Mouse (Mus musculus) liver, adult 2 months (tissue): ENCODE results near the gene Cers5. TPM values are rescaled to one million over a fixed set of nuclear protein-coding genes. Genes with fewer than 3 reads are reported as not detected.

Experiments used
- DNase-seq: peaks from one replicate; pipeline ENCODE4 v3.0.0-alpha.2; 2011; ENCODE audit warnings: low read depth, low spot score; ENCODE audit errors: extremely low read depth
- H3K27ac ChIP-seq: fragments of 200-500 bp; replicated peaks from 2 replicates; pipeline ENCODE4 v1.5.1; 2012; ENCODE audit warnings: low read depth, mild to moderate bottlenecking, control low read depth, inconsistent platforms, low read length; ENCODE audit not compliant: insufficient read depth
- H3K27me3 ChIP-seq: fragments of 200-500 bp; 2 replicates; pipeline ENCODE4 v1.6.1; 2012; ENCODE audit warnings: mild to moderate bottlenecking, moderate library complexity, low read length, inconsistent platforms; ENCODE audit not compliant: control insufficient read depth, insufficient read depth
- H3K36me3 ChIP-seq: fragments of 200-500 bp; 2 replicates; pipeline ENCODE4 v1.6.1; 2012; ENCODE audit warnings: low read length, inconsistent platforms; ENCODE audit not compliant: control insufficient read depth, insufficient read depth
- H3K4me1 ChIP-seq: fragments of 200-500 bp; 2 replicates; pipeline ENCODE4 v1.6.1; 2011; ENCODE audit warnings: low read length; ENCODE audit not compliant: control insufficient read depth, insufficient read depth
- H3K4me3 ChIP-seq: fragments of 200-500 bp; 2 replicates; pipeline ENCODE4 v1.5.1; 2011; ENCODE audit warnings: low read depth, mild to moderate bottlenecking, control low read depth, low read length, moderate library complexity; ENCODE audit not compliant: insufficient read depth
- H3K79me2 ChIP-seq: fragments of 200-500 bp; 2 replicates; pipeline ENCODE4 v1.6.1; 2012; ENCODE audit warnings: inconsistent platforms, mild to moderate bottlenecking, low read length, moderate library complexity; ENCODE audit not compliant: control insufficient read depth, insufficient read depth
- H3K9ac ChIP-seq: fragments of 200-500 bp; 2 replicates; pipeline ENCODE4 v1.6.1; 2012; ENCODE audit warnings: low read depth, mild to moderate bottlenecking, control low read depth, inconsistent platforms, low read length
- CTCF ChIP-seq: fragments of 200-500 bp; IDR thresholded peaks from 2 replicates; pipeline ENCODE4 v1.5.1; 2011; ENCODE audit warnings: low read depth, low read length, control low read depth
- POLR2A ChIP-seq: fragments of 200-500 bp; IDR thresholded peaks from 2 replicates; pipeline ENCODE4 v1.6.1; 2011; ENCODE audit warnings: low read length, control low read depth; ENCODE audit not compliant: insufficient read depth; ENCODE audit errors: extremely low read depth
- WGBS: fragments of 180-500 bp; shearing (Covaris S2); methylation state at CpG from one replicate; pipeline ENCODE4 v1.1.7; 2018; 5-methylcytosine and 5-hydroxymethylcytosine counted together
- polyA plus RNA-seq: library from polyadenylated mRNA; depleted of rRNA; stranded (reverse); fragments of >200 nt; gene quantifications from 2 replicates; pipeline ENCODE4 v1.2.3, GENCODE M21; 2012; rRNA removed
- total RNA-seq: library from RNA; depleted of rRNA; stranded (reverse); fragments of >200 nt; gene quantifications from 2 replicates; pipeline ENCODE4 v1.2.3, GENCODE M21; 2014; rRNA removed

The Cers5 gene
- total and polyA plus RNA-seq, 2 experiments = 2.0 to 3.2 TPM

- WGBS = 4% methylated on average over 4 of the region's 4 CpGs
- no peaks in the 10 kb centered on the region for H3K36me3 ChIP-seq
These were observed 84.0 kb downstream of the Cers5 start for GRCm38 (mm10) chr15:99688712-99689111.

More at GRCm38 (mm10) chr15:99688712-99689111, 84.0 kb downstream of the Cers5 start:
- peak; percentile 47 for DNase-seq
- Histone ChIP-seq H3K79me2 (no peaks in the 10 kb centered on the region), H3K4me3 (no peak overlapping the region), H3K4me1 (no peaks in the 10 kb centered on the region), H3K27ac (no peak overlapping the region), H3K27me3 (no peaks in the 10 kb centered on the region), H3K9ac (no peak overlapping the region)
- no peak for TF ChIP-seq POLR2A
- TF ChIP-seq CTCF = peak; percentile 89

Other genes with a start within 250 kb of the Cers5 start
- gene Faim2, start 244.7 kb downstream of the Cers5 start, total RNA-seq = under 0.01 and 0.07 TPM in 2 replicates
- not detected in 2 replicates for gene Faim2, start 244.7 kb downstream of the Cers5 start, polyA plus RNA-seq
- not detected in 2 replicates for gene Aqp2, start 193.8 kb downstream of the Cers5 start, total RNA-seq
- not detected in 2 replicates for gene Aqp2, start 193.8 kb downstream of the Cers5 start, polyA plus RNA-seq
- gene Aqp5, start 182.1 kb downstream of the Cers5 start, total RNA-seq = 0.46 TPM in 1 of 2 replicates, not detected in the other
- not detected in 2 replicates for gene Aqp5, start 182.1 kb downstream of the Cers5 start, polyA plus RNA-seq
- gene Aqp6, start 171.5 kb downstream of the Cers5 start, total RNA-seq = not detected in 2 replicates
- gene Aqp6, start 171.5 kb downstream of the Cers5 start, polyA plus RNA-seq = not detected in 2 replicates
- 0.92 and 1.4 TPM in 2 replicates for gene Racgap1, start 121.2 kb downstream of the Cers5 start, total RNA-seq
- gene Racgap1, start 121.2 kb downstream of the Cers5 start, polyA plus RNA-seq = 0.32 and 0.56 TPM in 2 replicates
- not detected in 2 replicates for gene Asic1, start 102.5 kb downstream of the Cers5 start, total RNA-seq
- 0.16 TPM in 1 of 2 replicates, not detected in the other for gene Asic1, start 102.5 kb downstream of the Cers5 start, polyA plus RNA-seq
- 2.0 and 3.1 TPM in 2 replicates for gene Smarcd1, start 70.8 kb downstream of the Cers5 start, total RNA-seq
- gene Smarcd1, start 70.8 kb downstream of the Cers5 start, polyA plus RNA-seq = 8.5 and 9.3 TPM in 2 replicates
- not detected in 2 replicates for gene Gm17349, start 67.4 kb downstream of the Cers5 start, total RNA-seq
- 1.4 TPM in 1 of 2 replicates, not detected in the other for gene Gm17349, start 67.4 kb downstream of the Cers5 start, polyA plus RNA-seq
- gene Gpd1, start 55.4 kb downstream of the Cers5 start, total RNA-seq = 147 and 151 TPM in 2 replicates
- 233 and 311 TPM in 2 replicates for gene Gpd1, start 55.4 kb downstream of the Cers5 start, polyA plus RNA-seq
- gene Cox14, start 47.3 kb downstream of the Cers5 start, total RNA-seq = 58.6 and 70.0 TPM in 2 replicates
- 115 and 117 TPM in 2 replicates for gene Cox14, start 47.3 kb downstream of the Cers5 start, polyA plus RNA-seq
- gene Lima1, start 102.6 kb upstream of the Cers5 start, total RNA-seq = 28.9 and 32.7 TPM in 2 replicates
- gene Lima1, start 102.6 kb upstream of the Cers5 start, polyA plus RNA-seq = 11.2 and 16.0 TPM in 2 replicates
- not detected in 2 replicates for gene Fam186a, start 194.2 kb upstream of the Cers5 start, total RNA-seq
- gene Fam186a, start 194.2 kb upstream of the Cers5 start, polyA plus RNA-seq = not detected in 2 replicates
- 40.5 and 48.3 TPM in 2 replicates for gene Larp4, start 197.2 kb upstream of the Cers5 start, total RNA-seq
- 26.5 and 32.7 TPM in 2 replicates for gene Larp4, start 197.2 kb upstream of the Cers5 start, polyA plus RNA-seq